Mouse (Mus musculus) lung, postnatal 0 days (tissue): ENCODE data around the gene Brap.

ENCODE experiments used
- CTCF ChIP-seq: IDR thresholded peaks from 2 replicates; pipeline ENCODE4 v1.5.1; 2016; ENCODE audit warnings: antibody characterized with exemption, mild to moderate bottlenecking
- EP300 ChIP-seq: IDR thresholded peaks from 2 replicates; pipeline ENCODE4 v1.6.1; 2016; ENCODE audit warnings: antibody characterized with exemption, mild to moderate bottlenecking, control low read depth

- TF ChIP-seq CTCF (no peak), EP300 (no peak)
These were observed 54.0 kb downstream of the Brap start for GRCm38 (mm10) chr5:121714331-121714730.
